Mouse (Mus musculus): ENCODE data around the gene Trim11. TPM values are rescaled to one million over a fixed set of nuclear protein-coding genes. Genes with fewer than 3 reads are reported as not detected.
A peak's percentile ranks its signal among the peaks of the same experiment; 100 is the strongest.

Trim11 gene
- polyA plus RNA-seq, 1 experiment from 2014 or later, result 17.3 TPM

DNA sequence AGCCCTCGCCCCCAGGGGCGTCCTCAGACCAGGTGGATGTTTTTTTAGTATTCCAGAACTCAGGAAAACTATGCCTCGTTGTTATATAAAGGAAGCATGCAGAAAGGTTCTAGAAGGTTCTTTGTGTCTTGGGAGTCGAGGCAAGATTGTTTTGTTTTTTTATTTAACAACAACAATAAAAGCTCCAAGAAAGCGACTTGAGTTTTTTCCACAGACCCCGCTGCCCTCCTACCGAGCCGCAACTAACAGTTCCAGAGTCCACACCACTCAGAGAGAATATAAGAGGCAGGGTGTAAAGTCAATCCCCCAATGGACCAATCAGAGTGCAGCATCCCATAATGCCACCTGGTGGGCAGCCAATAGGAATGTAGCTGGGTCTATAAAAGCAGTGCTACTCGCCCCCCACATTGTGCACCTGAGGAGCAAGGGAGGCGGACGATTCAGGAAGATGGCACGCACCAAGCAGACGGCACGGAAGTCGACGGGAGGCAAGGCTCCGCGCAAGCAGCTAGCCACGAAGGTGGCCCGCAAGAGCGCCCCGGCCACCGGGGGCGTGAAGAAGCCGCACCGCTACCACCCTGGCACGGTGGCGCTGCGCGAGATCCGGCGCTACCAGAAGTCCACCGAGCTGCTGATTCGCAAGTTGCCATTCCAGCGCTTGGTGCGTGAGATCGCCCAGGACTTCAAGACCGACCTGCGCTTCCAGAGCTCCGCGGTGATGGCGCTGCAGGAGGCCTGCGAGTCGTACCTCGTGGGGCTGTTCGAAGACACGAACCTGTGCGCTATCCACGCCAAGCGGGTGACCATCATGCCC, 16.3 kb upstream of the Trim11 start:
- Histone ChIP-seq H3K9me3 (ENCODE audit: control insufficient read depth, low read length) (no peaks in the 10 kb centered on the region), H3K4me2 (no peak overlapping the region), H3K36me3 (ENCODE audit: control insufficient read depth, insufficient read depth, low read length) (no peaks in the 10 kb centered on the region; the same call in 1 of the 2 replicates), H3K9ac (ENCODE audit: low read depth, low read length) (no peak overlapping the region), H3K27ac (ENCODE audit: low read depth, low read length) (no peak overlapping the region), H3K4me3 (ENCODE audit: low read depth, low read length) (no peak overlapping the region), H3K4me1 (replicated peaks; ENCODE audit: control insufficient read depth, insufficient read depth, low read length) (peaks cover 26% of the 10 kb centered on the region), H3K27me3 (replicated peaks; ENCODE audit: control insufficient read depth, insufficient read depth, low read length) (peaks cover 20% of the 10 kb centered on the region)
- WGBS, result 50% methylated on average over 50 of the region's 50 CpGs
- DNase-seq (ENCODE audit: low spot score), result no peak
- no peak for ATAC-seq (replicated peaks; ENCODE audit: low FRiP score)

GRCm38 (mm10) chr11:58963543-58963942, 14.3 kb upstream of the Trim11 start:
- Histone ChIP-seq H3K36me3 (ENCODE audit: control insufficient read depth, insufficient read depth, low read length) (no peaks in the 10 kb centered on the region), H3K9ac (ENCODE audit: low read depth, low read length) (no peak overlapping the region), H3K4me1 (replicated peaks; ENCODE audit: control insufficient read depth, insufficient read depth, low read length) (peaks cover 20% of the 10 kb centered on the region), H3K4me2 (peak overlapping the region; percentile 31; the same call in 1 of the 2 replicates), H3K9me3 (ENCODE audit: control insufficient read depth, low read length) (no peaks in the 10 kb centered on the region), H3K27me3 (replicated peaks; ENCODE audit: control insufficient read depth, insufficient read depth, low read length) (peaks cover 20% of the 10 kb centered on the region), H3K4me3 (ENCODE audit: low read depth, low read length) (no peak overlapping the region), H3K27ac (ENCODE audit: low read depth, low read length) (no peak overlapping the region)
- no peak for DNase-seq (ENCODE audit: low spot score)
- no peak for ATAC-seq (replicated peaks; ENCODE audit: low FRiP score)
- WGBS, result 30% methylated on average over 17 of the region's 17 CpGs

- no peak for ATAC-seq (replicated peaks; ENCODE audit: low FRiP score)
Observed at GRCm38 (mm10) chr11:58964216-58964615, 13.7 kb upstream of the Trim11 start.

GRCm38 (mm10) chr11:58965001-58965760, 12.7 kb upstream of the Trim11 start:
- no peak overlapping the region for H3K9ac ChIP-seq (ENCODE audit: low read depth, low read length)
- peaks cover 20% of the 10 kb centered on the region for H3K27me3 ChIP-seq (replicated peaks; ENCODE audit: control insufficient read depth, insufficient read depth, low read length)
- ATAC-seq (replicated peaks; ENCODE audit: low FRiP score) (no peak), DNase-seq (ENCODE audit: low spot score) (no peak)
- no peak overlapping the region for H3K4me3 ChIP-seq (ENCODE audit: low read depth, low read length)
- no peak overlapping the region for H3K27ac ChIP-seq (ENCODE audit: low read depth, low read length)
- H3K36me3 ChIP-seq (ENCODE audit: control insufficient read depth, insufficient read depth, low read length), result no peaks in the 10 kb centered on the region
- no peaks in the 10 kb centered on the region for H3K9me3 ChIP-seq (ENCODE audit: control insufficient read depth, low read length)
- WGBS, result 41% methylated on average over 12 of the region's 12 CpGs
- H3K4me2 ChIP-seq, result peak overlapping the region; percentile 27; the same call in 1 of the 2 replicates
- 0 out of 2 replicates have a peak, but pooled peaks cover 9% of the 10 kb centered on the region for H3K4me1 ChIP-seq (replicated peaks; ENCODE audit: control insufficient read depth, insufficient read depth, low read length)

More at GRCm38 (mm10) chr11:58964216-58964615, 13.7 kb upstream of the Trim11 start:
- no peak overlapping the region for H3K4me2 ChIP-seq
- 84% methylated on average over 7 of the region's 7 CpGs for WGBS
- H3K27ac ChIP-seq (ENCODE audit: low read depth, low read length), result no peak overlapping the region
- no peak overlapping the region for H3K4me3 ChIP-seq (ENCODE audit: low read depth, low read length)
- no peaks in the 10 kb centered on the region for H3K9me3 ChIP-seq (ENCODE audit: control insufficient read depth, low read length)
- H3K27me3 ChIP-seq (replicated peaks; ENCODE audit: control insufficient read depth, insufficient read depth, low read length), result peaks cover 20% of the 10 kb centered on the region
- peaks cover 15% of the 10 kb centered on the region for H3K4me1 ChIP-seq (replicated peaks; ENCODE audit: control insufficient read depth, insufficient read depth, low read length)
- no peaks in the 10 kb centered on the region for H3K36me3 ChIP-seq (ENCODE audit: control insufficient read depth, insufficient read depth, low read length)
- no peak for DNase-seq (ENCODE audit: low spot score)
- no peak overlapping the region for H3K9ac ChIP-seq (ENCODE audit: low read depth, low read length)

GRCm38 (mm10) chr11:58967346-58967745, 10.5 kb upstream of the Trim11 start:
- no peak overlapping the region for H3K27ac ChIP-seq (ENCODE audit: low read depth, low read length)
- H3K27me3 ChIP-seq (replicated peaks; ENCODE audit: control insufficient read depth, insufficient read depth, low read length), result peaks cover 8% of the 10 kb centered on the region
- H3K36me3 ChIP-seq (ENCODE audit: control insufficient read depth, insufficient read depth, low read length), result no peaks in the 10 kb centered on the region
- 95% methylated on average over 1 of the region's 1 CpGs for WGBS
- no peak overlapping the region for H3K4me3 ChIP-seq (ENCODE audit: low read depth, low read length)
- no peak overlapping the region for H3K9ac ChIP-seq (ENCODE audit: low read depth, low read length)
- H3K4me1 ChIP-seq (replicated peaks; ENCODE audit: control insufficient read depth, insufficient read depth, low read length), result 0 out of 2 replicates have a peak, but pooled peaks cover 9% of the 10 kb centered on the region
- ATAC-seq (replicated peaks; ENCODE audit: low FRiP score), result no peak
- no peak for DNase-seq (ENCODE audit: low spot score)
- no peak overlapping the region for H3K4me2 ChIP-seq
- H3K9me3 ChIP-seq (ENCODE audit: control insufficient read depth, low read length), result no peaks in the 10 kb centered on the region

DNA sequence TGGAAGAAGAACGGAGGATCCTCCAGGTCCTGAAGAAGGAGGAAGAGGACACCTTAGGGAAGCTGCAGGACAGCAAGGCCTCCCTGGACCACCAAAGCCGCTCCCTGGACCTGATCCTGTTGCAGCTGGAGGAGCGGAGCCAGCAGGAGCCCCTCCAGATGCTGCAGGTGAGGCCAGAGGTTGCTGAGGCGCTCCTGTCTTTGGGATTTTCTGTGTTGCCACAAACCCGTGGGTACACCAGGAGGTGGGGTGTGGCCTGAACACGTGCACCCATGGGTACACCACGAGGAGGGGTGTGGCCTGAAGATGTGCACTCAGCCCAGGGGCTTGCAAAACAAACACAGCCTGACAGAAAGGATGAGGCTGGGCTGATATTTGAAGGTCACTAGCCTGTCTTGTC, 9.3 kb upstream of the Trim11 start:
- Histone ChIP-seq H3K4me2 (no peak overlapping the region), H3K9me3 (ENCODE audit: control insufficient read depth, low read length) (no peaks in the 10 kb centered on the region), H3K27ac (ENCODE audit: low read depth, low read length) (no peak overlapping the region), H3K27me3 (replicated peaks; ENCODE audit: control insufficient read depth, insufficient read depth, low read length) (0 out of 2 replicates have a peak, but pooled peaks cover 2% of the 10 kb centered on the region), H3K4me3 (ENCODE audit: low read depth, low read length) (no peak overlapping the region), H3K9ac (ENCODE audit: low read depth, low read length) (no peak overlapping the region), H3K36me3 (ENCODE audit: control insufficient read depth, insufficient read depth, low read length) (no peaks in the 10 kb centered on the region), H3K4me1 (replicated peaks; ENCODE audit: control insufficient read depth, insufficient read depth, low read length) (0 out of 2 replicates have a peak, but pooled peaks cover 8% of the 10 kb centered on the region)
- 68% methylated on average over 7 of the region's 7 CpGs for WGBS
- DNase-seq (ENCODE audit: low spot score), result no peak
- ATAC-seq (replicated peaks; ENCODE audit: low FRiP score), result no peak

- Histone ChIP-seq H3K9ac (ENCODE audit: low read depth, low read length) (no peak overlapping the region), H3K27ac (ENCODE audit: low read depth, low read length) (no peak overlapping the region), H3K4me3 (ENCODE audit: low read depth, low read length) (no peak overlapping the region), H3K27me3 (replicated peaks; ENCODE audit: control insufficient read depth, insufficient read depth, low read length) (0 out of 2 replicates have a peak, but pooled peaks cover 2% of the 10 kb centered on the region), H3K9me3 (ENCODE audit: control insufficient read depth, low read length) (no peaks in the 10 kb centered on the region), H3K36me3 (ENCODE audit: control insufficient read depth, insufficient read depth, low read length) (no peaks in the 10 kb centered on the region), H3K4me1 (replicated peaks; ENCODE audit: control insufficient read depth, insufficient read depth, low read length) (peaks cover 7% of the 10 kb centered on the region; the same call in 1 of the 2 replicates), H3K4me2 (no peak overlapping the region)
- ATAC-seq (replicated peaks; ENCODE audit: low FRiP score) (no peak), DNase-seq (ENCODE audit: low spot score) (no peak)
- 86% methylated on average over 8 of the region's 8 CpGs for WGBS
Observed at GRCm38 (mm10) chr11:58969027-58969426, 8.9 kb upstream of the Trim11 start.

- no peak overlapping the region for H3K4me3 ChIP-seq (ENCODE audit: low read depth, low read length)
- ATAC-seq (replicated peaks; ENCODE audit: low FRiP score), result no peak
- no peak overlapping the region for H3K27ac ChIP-seq (ENCODE audit: low read depth, low read length)
- H3K4me1 ChIP-seq (replicated peaks; ENCODE audit: control insufficient read depth, insufficient read depth, low read length), result peaks cover 7% of the 10 kb centered on the region; the same call in 1 of the 2 replicates
- H3K36me3 ChIP-seq (ENCODE audit: control insufficient read depth, insufficient read depth, low read length), result no peaks in the 10 kb centered on the region
- DNase-seq (ENCODE audit: low spot score), result no peak
- H3K9ac ChIP-seq (ENCODE audit: low read depth, low read length), result no peak overlapping the region
- 67% methylated on average over 6 of the region's 6 CpGs for WGBS
- H3K9me3 ChIP-seq (ENCODE audit: control insufficient read depth, low read length), result no peaks in the 10 kb centered on the region
- no peaks in the 10 kb centered on the region for H3K27me3 ChIP-seq (replicated peaks; ENCODE audit: control insufficient read depth, insufficient read depth, low read length)
- no peak overlapping the region for H3K4me2 ChIP-seq
Observed at GRCm38 (mm10) chr11:58969659-58970058, 8.2 kb upstream of the Trim11 start.

Measured in liver, embryonic 11.5 days (tissue).